Mouse (Mus musculus): Measurements from ENCODE around the gene Gm49378.
A peak's percentile ranks its signal among the peaks of the same experiment; 100 is the strongest.

Gm49378 gene

GRCm38 (mm10) chr14:55589771-55590448, 47.8 kb downstream of the Gm49378 start:
- DNase-seq (ENCODE audit: low spot score) = no peak

GRCm38 (mm10) chr14:55589271-55589670, 48.4 kb downstream of the Gm49378 start:
- DNase-seq (ENCODE audit: low spot score) = no peak

GRCm38 (mm10) chr14:55586149-55586548, 51.5 kb downstream of the Gm49378 start:
- no peak for DNase-seq (ENCODE audit: low spot score)

- DNase-seq (ENCODE audit: low spot score) = no peak
These were observed 52.1 kb downstream of the Gm49378 start for GRCm38 (mm10) chr14:55585566-55585960.

- peak; percentile 82 for DNase-seq (ENCODE audit: low spot score)
These were observed 52.8 kb downstream of the Gm49378 start, which contains the start of gene Emc9 for GRCm38 (mm10) chr14:55584702-55585565. Gene Emc9, minus strand, starts transcription at chr14:55585302.

- DNase-seq (ENCODE audit: low spot score) = no peak
These were observed 53.4 kb downstream of the Gm49378 start for GRCm38 (mm10) chr14:55584303-55584701.

GRCm38 (mm10) chr14:55581981-55582681, 55.6 kb downstream of the Gm49378 start:
- DNase-seq (ENCODE audit: low spot score) = no peak

- DNase-seq (ENCODE audit: low spot score) = no peak
These were observed 57.0 kb downstream of the Gm49378 start for GRCm38 (mm10) chr14:55580731-55581130.

- no peak for DNase-seq (ENCODE audit: low spot score)
These were observed 57.9 kb downstream of the Gm49378 start for GRCm38 (mm10) chr14:55579511-55580496.

Measured in embryo, embryonic 10 days (tissue).